Mouse (Mus musculus): Measurements from ENCODE around the gene Ryr1.
A peak's percentile ranks its signal among the peaks of the same experiment; 100 is the strongest.
"Not testable (repeated sequence)": the region's sequence is repeated elsewhere in the genome, so short reads cannot be mapped to it uniquely, and the experiment has no call there.

Ryr1 gene

GRCm38 (mm10) chr7:29084411-29084810 is 40.6 kb downstream of the Ryr1 start:
- no peak for DNase-seq (ENCODE audit: low read depth, low spot score)

GRCm38 (mm10) chr7:29079419-29079950 is 45.5 kb downstream of the Ryr1 start:
- DNase-seq (ENCODE audit: low read depth, low spot score): no peak

- no peak for DNase-seq (ENCODE audit: low read depth, low spot score)
These were observed 48.0 kb downstream of the Ryr1 start for GRCm38 (mm10) chr7:29076977-29077376.

GRCm38 (mm10) chr7:29075208-29075607 is 49.8 kb downstream of the Ryr1 start:
- DNase-seq (ENCODE audit: low read depth, low spot score): no peak

- DNase-seq (ENCODE audit: low read depth, low spot score): peak; percentile 35
These were observed 52.3 kb downstream of the Ryr1 start for GRCm38 (mm10) chr7:29072689-29073088.

- DNase-seq (ENCODE audit: low read depth, low spot score): no peak
These were observed 53.6 kb downstream of the Ryr1 start for GRCm38 (mm10) chr7:29071169-29071891.

GRCm38 (mm10) chr7:29070364-29071168 is 54.4 kb downstream of the Ryr1 start:
- DNase-seq (ENCODE audit: low read depth, low spot score): no peak

GRCm38 (mm10) chr7:29067758-29068157 is 57.2 kb downstream of the Ryr1 start:
- DNase-seq (ENCODE audit: low read depth, low spot score): peak; percentile 13

GRCm38 (mm10) chr7:29063476-29063875 is 61.5 kb downstream of the Ryr1 start:
- not testable (repeated sequence) for DNase-seq (ENCODE audit: low read depth, low spot score)

GRCm38 (mm10) chr7:29061522-29062037 is 63.4 kb downstream of the Ryr1 start:
- DNase-seq (ENCODE audit: low read depth, low spot score): peak; percentile 13

GRCm38 (mm10) chr7:29059445-29059844 is 65.5 kb downstream of the Ryr1 start:
- no peak for DNase-seq (ENCODE audit: low read depth, low spot score)

- DNase-seq (ENCODE audit: low read depth, low spot score): no peak
These were observed 72.2 kb downstream of the Ryr1 start for GRCm38 (mm10) chr7:29052821-29053220.

GRCm38 (mm10) chr7:29050797-29051196 is 74.2 kb downstream of the Ryr1 start:
- DNase-seq (ENCODE audit: low read depth, low spot score): peak; percentile 62

GRCm38 (mm10) chr7:29048615-29049014 is 76.4 kb downstream of the Ryr1 start:
- DNase-seq (ENCODE audit: low read depth, low spot score): no peak

- DNase-seq (ENCODE audit: low read depth, low spot score): peak; percentile 29
These were observed 76.9 kb downstream of the Ryr1 start for GRCm38 (mm10) chr7:29048070-29048469.

GRCm38 (mm10) chr7:29046533-29046932 is 78.4 kb downstream of the Ryr1 start:
- no peak for DNase-seq (ENCODE audit: low read depth, low spot score)

- DNase-seq (ENCODE audit: low read depth, low spot score): no peak
These were observed 80.7 kb downstream of the Ryr1 start for GRCm38 (mm10) chr7:29044302-29044701.

- DNase-seq (ENCODE audit: low read depth, low spot score): no peak
These were observed 81.3 kb downstream of the Ryr1 start for GRCm38 (mm10) chr7:29043674-29044057.

- DNase-seq (ENCODE audit: low read depth, low spot score): no peak
These were observed 81.8 kb downstream of the Ryr1 start for GRCm38 (mm10) chr7:29043016-29043673.

- peak; percentile 43 for DNase-seq (ENCODE audit: low read depth, low spot score)
These were observed 83.8 kb downstream of the Ryr1 start for GRCm38 (mm10) chr7:29041194-29041593.

GRCm38 (mm10) chr7:29039985-29040661 is 84.9 kb downstream of the Ryr1 start:
- peak; percentile 38 for DNase-seq (ENCODE audit: low read depth, low spot score)

All from CD4-positive, CD25-positive, alpha-beta regulatory T cell, adult 2 months (primary cell).